Mouse (Mus musculus): ENCODE results near the gene Zfp940.

Zfp940 gene

DNA sequence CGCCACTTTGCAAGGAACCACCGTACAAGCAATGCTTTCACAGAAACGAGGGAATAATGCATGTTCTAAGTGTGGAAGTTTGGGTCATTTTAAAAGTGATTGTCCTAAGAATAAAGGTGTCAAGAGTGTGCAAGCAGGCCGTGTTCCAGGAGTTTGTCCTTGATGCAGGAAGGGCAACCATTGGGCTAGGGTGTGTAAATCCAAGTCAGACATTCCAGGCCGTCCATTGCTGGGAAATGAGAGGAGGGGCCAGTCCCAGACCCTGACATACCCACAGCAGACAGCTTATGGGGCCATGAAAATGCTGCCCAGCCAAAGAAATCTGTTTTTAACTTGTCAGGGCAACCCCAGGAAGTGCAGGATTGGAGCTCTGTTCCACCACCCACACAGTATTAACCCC lies 46.4 kb downstream of the Zfp940 start:
- DNase-seq = no peak

GRCm38 (mm10) chr7:29792906-29793305 lies 60.6 kb downstream of the Zfp940 start:
- DNase-seq = no peak

- DNase-seq = no peak
Observed at GRCm38 (mm10) chr7:29785888-29786287, 67.6 kb downstream of the Zfp940 start.

GRCm38 (mm10) chr7:29785023-29785422 lies 68.4 kb downstream of the Zfp940 start:
- DNase-seq = no peak

- peak; percentile 41 to 50 for DNase-seq
Observed at GRCm38 (mm10) chr7:29783871-29784551, 69.5 kb downstream of the Zfp940 start, which contains the start of gene Zfp30. TSS of gene Zfp30 (plus strand) at chr7:29783998.
